Mouse (Mus musculus) adrenal gland, postnatal 4 days (tissue): Measurements from ENCODE around the gene Exosc9. TPM values are rescaled to one million over a fixed set of nuclear protein-coding genes. Genes with fewer than 3 reads are reported as not detected.

Experiments
- DNase-seq, 2 experiments: peaks; one replicate each; pipeline ENCODE4 v3.0.0; 2021 to 2022; ENCODE audit warnings: low spot score in 2 of 2, mixed read lengths in 2 of 2
- long read RNA-seq, 2 experiments: library from polyadenylated mRNA; stranded (forward); transcript quantifications; one replicate each; pipeline ENCODE4 v2.0.0; 2021
- total RNA-seq, 2 experiments: library from RNA; stranded (reverse); gene quantifications; 2 replicates each; pipeline ENCODE4 v1.2.3; 2021

Exosc9 gene
- total RNA-seq: 10 to 100 TPM; 44.0 to 46.9 TPM
- long read RNA-seq, experiment 1, transcript Exosc9-201 (12 exons, 1,617 nt): major isoform, 26 of 41 reads
- long read RNA-seq, experiment 1, partial matches to known transcripts: 1 of 41 reads
- long read RNA-seq, experiment 1, other reads (novel, unspliced or antisense): 14 of 41 reads
- long read RNA-seq, experiment 2, transcript Exosc9-201 (12 exons, 1,617 nt): major isoform, 36 of 55 reads
- long read RNA-seq, experiment 2, partial matches to known transcripts: 17 of 55 reads
- long read RNA-seq, experiment 2, other reads (novel, unspliced or antisense): 2 of 55 reads

DNA sequence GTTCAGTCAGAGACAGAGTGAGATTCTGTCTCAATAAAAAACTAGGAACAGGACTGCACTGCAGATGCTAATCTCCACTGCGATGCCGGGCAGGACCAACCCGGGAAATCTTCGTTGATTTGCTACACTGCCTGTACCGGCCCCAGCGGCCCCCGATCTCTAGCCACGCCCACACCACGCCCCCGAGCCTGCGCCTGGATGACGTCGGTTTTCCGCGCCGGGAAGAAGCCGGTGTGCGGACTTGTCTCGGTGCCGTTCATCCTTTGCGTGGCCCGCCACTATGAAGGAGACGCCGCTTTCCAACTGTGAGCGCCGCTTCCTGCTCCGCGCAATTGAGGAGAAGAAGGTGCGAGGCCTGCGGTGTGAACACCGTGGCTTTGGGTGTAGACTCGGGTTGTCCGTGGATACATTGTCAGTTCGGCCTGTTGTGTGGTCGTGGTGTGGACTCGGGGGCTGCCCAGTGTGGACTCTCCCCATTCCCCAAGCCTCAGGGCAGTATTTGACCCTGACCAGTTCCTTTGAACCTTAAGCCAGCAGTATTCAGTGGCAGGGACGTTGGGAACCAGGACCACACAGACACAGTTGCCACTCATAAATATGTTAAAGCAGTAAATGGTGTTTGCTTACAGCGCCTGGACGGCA, at the start of gene Exosc9:
Exosc9 (plus strand) TSS at position 201 of the 642 bp plus-strand sequence.
- peak; percentile 88 to 97 for DNase-seq

DNA sequence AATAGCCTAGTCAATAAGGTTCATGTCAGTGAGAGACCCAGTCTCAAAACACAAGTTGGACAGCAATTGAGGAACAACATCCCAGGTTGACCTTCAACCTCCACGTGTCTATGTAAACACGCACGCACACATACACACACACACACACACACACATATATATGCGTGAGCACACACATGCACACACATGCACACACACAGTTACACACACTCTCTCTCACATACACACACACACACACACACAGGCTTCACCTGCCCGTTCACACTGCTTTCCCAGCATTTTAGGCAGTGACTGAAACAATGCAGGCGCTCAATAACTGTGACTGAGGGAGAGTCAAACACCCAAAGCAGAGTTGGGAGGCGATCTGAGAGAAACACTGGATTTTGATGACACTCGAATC, 47.1 kb upstream of the Exosc9 start:
- DNase-seq: no peak

DNA sequence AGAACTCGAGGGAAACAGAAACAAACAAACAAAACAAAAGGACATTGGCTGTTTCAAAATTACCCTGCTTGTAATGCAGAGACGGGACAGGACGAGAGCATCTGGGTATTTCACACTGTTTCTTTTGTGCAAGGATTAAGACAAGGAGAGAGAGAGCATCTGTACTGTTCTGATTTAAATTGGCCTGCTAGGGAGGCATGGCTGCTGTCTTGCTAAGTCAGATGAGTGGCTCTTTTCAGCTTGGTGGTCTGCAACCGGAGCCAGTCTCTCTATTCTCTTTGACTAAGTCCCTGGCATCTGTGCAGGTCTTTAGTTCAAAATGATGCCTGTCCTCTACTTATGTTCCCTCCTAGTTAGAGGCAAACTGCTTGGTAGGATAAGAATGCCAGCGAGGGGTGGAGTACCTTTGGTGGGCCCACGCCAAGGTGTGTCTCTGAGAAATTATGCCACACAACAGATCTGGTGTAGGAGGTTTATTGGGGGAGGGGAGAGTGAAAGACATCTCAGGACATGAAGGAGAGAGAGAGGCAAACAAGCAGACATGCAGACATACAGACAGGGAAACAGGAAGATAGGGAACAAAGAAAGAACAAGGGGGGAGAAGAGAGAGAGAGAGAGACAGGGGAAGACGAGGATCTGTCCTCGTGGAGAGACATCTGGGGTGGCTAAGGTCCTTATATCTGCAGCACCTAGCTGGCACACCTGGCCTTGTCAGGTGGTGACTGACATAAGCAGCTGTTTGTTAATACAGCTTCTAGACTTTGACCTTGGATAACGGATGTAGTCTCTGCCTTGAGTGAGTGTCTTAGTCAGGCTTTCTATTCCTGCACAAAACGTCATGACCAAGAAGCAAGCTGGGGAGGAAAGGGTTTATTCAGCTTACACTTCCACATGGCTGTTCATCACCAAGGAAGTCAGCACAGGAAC, 46.3 kb upstream of the Exosc9 start:
- DNase-seq: no peak

DNA sequence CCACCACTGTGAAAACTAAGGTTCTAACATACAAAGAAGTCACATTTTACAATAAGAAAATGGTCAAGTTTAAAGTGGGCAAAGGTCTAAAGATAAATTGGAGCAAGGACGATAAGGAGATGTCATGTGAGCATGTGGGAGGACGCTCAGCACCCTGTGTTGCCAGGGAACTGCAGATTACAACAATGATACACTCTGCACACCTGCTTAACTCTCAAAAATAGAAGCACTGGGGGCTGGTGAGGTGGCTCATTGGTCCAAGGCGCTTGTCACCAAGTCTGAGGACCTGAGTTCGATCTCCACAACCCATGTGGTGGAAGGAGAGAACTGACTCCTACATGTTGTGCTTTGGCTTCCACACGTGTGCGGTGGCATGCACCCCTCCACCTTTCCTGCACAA, 40.9 kb upstream of the Exosc9 start:
- no peak for DNase-seq

- no peak for DNase-seq
Observed at GRCm38 (mm10) chr3:36516196-36516595, 36.2 kb upstream of the Exosc9 start.

GRCm38 (mm10) chr3:36521073-36522060, 31.0 kb upstream of the Exosc9 start, which contains the start of gene Gm11549:
Gm11549 (minus strand) TSS chr3:36521813.
- DNase-seq: no peak

DNA sequence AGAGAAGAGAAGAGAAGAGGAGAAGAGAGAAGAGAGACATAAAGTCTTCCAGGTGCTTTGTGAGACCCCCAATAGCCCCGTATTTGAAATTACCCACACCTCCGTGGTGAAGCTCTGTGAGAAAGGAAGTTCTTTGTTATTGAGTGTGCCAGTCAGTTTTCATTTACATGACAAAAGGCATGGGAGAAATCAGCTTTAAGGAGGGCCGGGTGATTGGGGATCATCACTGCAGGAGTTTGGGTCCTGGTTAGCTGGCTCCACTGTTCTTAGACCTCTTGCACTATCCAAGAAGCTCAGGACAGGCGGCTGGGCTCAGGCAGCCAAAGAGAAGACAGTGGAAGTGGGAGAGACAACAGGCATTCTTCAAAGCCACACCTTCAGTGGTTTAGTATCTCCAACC, 30.3 kb upstream of the Exosc9 start:
- no peak for DNase-seq

GRCm38 (mm10) chr3:36524466-36524865, 27.9 kb upstream of the Exosc9 start:
- DNase-seq: no peak

DNA sequence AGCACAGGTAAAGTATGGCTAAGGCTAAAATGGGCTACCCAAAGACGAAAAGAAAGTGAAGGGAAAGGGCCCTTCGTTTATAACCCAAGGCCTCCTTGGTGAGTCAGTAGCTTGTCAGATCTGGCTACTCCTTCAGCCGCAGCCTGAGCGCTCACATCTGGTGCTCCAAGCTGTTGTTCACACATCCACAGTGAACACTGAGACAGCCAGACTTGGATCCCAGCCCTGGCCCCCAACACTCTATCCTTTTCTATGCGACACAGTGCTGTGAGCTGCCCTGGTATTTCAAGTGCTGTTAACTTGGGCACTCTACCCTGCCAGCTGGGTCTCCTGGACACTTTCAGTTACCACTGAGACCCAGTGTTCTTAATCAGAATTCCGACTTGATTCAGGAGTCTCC, 22.1 kb upstream of the Exosc9 start:
- no peak for DNase-seq

GRCm38 (mm10) chr3:36530781-36531180, 21.6 kb upstream of the Exosc9 start:
- no peak for DNase-seq

DNA sequence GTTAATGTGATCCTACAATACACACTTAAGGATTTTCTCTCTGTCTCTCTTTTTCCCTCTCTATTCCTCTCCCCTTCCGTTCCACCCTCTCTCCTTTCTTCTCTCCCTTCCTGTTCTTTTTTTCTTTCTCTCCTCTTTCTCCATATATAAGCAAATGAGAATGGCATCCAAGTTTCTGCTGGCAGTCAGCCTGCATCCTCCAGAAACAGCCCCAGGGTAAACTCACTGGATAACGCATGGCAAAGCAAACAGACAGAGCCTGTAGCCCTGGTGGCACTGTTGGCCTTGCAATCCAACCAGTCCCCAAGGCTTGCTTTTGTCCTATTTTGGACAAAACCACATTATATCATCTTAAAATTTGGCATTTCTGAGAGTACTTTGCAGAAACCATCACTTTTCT, 21.2 kb upstream of the Exosc9 start:
- DNase-seq: no peak

GRCm38 (mm10) chr3:36531979-36532542, 20.3 kb upstream of the Exosc9 start:
- DNase-seq: no peak

DNA sequence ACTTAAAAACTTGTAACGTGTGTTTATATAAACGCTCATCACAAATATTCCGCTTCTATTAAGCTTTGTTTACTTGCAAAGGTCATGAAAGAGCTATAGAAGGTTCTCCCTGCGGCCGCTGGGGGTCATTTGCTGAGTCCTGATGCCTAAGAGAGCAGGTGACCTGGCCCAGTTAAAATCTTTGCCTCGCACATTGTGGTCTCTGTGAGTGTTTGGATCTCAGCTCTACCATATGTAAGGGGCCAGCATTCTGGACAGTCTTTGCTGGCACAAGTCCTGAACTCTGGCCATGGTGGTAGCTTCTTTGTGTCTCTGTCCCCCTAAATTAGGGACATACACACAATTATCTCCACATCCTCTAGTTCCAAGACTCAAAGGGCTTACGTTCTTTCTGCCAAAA, 19.7 kb upstream of the Exosc9 start:
- DNase-seq: no peak

DNA sequence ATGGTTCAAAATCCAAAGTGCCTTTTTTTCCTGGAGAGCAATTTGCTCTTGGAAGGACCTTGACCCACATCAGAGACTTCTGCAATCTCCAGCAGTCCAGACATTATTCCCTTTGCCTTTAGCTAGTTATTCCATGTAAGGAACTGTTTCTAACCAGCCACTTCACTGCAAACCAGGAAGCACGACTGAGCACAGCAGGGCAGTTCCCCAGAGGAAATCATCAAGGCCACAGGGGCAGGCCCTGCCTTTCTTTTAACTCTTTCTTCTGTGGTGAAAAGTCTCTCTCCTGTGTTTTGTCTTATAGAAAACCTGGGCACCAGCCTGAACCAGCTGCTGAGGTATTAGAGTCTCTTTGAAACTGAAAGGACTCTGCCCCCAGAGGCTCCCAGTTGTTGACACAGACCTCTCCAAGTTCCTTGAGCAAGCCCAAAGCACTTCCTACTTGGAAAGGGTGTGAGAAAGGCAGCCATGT, 19.2 kb upstream of the Exosc9 start:
- DNase-seq: no peak

DNA sequence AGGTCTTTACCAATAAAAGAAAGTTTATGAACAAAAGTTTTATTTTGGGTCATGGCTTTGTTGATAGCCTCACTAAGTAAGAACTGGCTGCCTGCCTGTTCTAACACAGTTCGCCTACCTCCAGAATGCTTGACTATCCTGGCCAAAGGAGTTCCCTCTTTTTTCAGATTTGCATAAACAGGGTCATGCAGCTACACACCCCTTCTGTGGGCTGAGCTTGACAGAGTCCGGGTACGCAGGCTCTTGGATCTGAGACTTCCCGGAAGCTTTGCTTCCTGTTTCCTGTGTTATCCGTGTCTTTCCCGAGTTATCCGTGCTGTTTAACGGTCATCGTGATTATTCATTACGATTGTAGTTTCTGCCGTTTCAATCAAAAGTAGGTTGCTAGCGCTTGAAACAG, 16.4 kb upstream of the Exosc9 start:
- no peak for DNase-seq

- DNase-seq: no peak
Observed at GRCm38 (mm10) chr3:36537701-36538470, 14.5 kb upstream of the Exosc9 start.

DNA sequence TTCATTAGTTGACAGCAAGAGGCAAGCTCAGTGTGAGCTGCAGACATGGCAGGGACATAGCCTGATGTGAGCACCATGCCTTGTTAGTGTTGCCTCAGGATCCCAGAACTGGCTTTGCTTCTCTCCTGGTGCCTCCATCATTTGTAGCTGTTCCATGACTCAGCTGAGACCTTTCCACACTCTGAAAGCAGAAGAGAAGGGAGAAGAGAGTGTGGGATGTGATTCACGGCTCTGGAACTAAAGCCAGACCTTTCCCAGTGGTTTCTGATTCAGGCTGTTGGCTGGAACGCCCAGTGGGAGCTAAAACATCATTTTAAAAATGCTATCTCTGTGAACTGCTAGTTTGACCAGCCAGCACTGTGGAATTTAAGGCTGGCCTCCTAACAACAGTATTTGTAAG, 11.7 kb upstream of the Exosc9 start:
- DNase-seq: no peak

- DNase-seq: no peak
Observed at GRCm38 (mm10) chr3:36541399-36541798, 11.0 kb upstream of the Exosc9 start.

DNA sequence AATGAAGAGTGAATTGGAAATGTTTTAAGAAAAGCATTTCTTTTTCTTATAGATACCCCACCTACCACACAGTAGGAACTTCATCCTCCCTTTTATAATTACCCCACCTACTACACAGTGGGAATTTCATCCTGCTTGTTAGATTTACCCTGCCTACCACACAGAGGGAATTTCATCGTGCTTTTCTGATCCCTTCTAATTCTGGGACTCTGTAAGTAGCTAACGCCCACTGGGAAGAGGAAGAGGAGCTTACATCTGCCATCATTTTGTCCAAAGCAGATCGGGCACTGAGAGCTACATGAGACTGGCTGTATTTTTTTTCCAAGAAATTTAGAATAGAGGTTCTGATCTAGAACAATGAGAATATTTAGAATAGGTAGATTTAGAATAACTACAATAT, 7.4 kb upstream of the Exosc9 start:
- DNase-seq: no peak
